In the genomic region with DNA sequence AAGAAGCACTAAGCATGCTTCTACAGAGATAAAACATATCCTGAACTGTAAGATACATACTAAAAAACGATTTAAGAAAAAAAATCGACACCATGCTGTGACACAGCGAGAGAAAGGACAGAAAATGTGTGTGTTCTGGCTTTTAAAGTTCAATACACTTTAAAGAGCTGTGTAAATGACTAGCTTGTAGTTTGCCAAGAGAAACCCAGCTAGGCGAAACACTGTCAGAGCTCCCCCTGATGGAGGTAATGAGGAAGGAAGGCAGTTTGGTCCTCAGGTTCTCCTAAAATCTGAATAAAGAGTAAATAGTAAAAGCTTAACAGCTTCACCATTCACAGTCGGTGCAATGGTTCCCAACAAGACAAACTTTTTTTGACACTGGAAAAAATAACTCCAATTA, we compare ENCODE assay signal across 8 mouse cellular contexts.
A peak's percentile ranks its signal among the peaks of the same experiment; 100 is the strongest.
DNase-seq lines count a peak whose midpoint lies in the region; ATAC-seq lines count a peak whose summit lies in the region.

No protein-coding gene starts in this region.

- H3K9ac ChIP-seq in embryonic facial prominence, embryonic 11.5 days (replicated peaks; ENCODE audit: low read length), result no peak overlapping the region
- no peak overlapping the region for H3K9ac ChIP-seq in kidney, embryonic 15.5 days
- H3K9ac ChIP-seq in limb, embryonic 11.5 days (ENCODE audit: low read length), result no peak overlapping the region

- no peak overlapping the region for H3K4me3 ChIP-seq in heart, embryonic 10.5 days
- no peak overlapping the region for H3K4me3 ChIP-seq in embryonic facial prominence, embryonic 11.5 days (ENCODE audit: low read depth, low read length)
- no peak overlapping the region for H3K4me3 ChIP-seq in kidney, embryonic 15.5 days (replicated peaks)
- no peak overlapping the region for H3K4me3 ChIP-seq in limb, embryonic 11.5 days (ENCODE audit: low read depth, low read length)

- no peak overlapping the region for H3K4me2 ChIP-seq in embryonic facial prominence, embryonic 11.5 days (ENCODE audit: low read depth, low read length)
- 0 out of 2 replicates have a peak overlapping the region, but pooled peaks have one; percentile 7 for H3K4me2 ChIP-seq in kidney, embryonic 15.5 days
- no peak overlapping the region for H3K4me2 ChIP-seq in limb, embryonic 11.5 days (ENCODE audit: low read depth, severe bottlenecking)

- no peaks in the 10 kb centered on the region for H3K27me3 ChIP-seq in heart, embryonic 10.5 days (ENCODE audit: insufficient read depth, poor library complexity, severe bottlenecking)
- no peaks in the 10 kb centered on the region for H3K27me3 ChIP-seq in embryonic facial prominence, embryonic 11.5 days (ENCODE audit: control insufficient read depth, insufficient read depth, low read length)
- no peaks in the 10 kb centered on the region for H3K27me3 ChIP-seq in kidney, embryonic 15.5 days
- H3K27me3 ChIP-seq in limb, embryonic 11.5 days (ENCODE audit: control insufficient read depth, insufficient read depth, low read length), result no peaks in the 10 kb centered on the region

- ATAC-seq in embryonic facial prominence, embryonic 11.5 days (replicated peaks; ENCODE audit: insufficient number of reproducible peaks, low FRiP score, low TSS enrichment, low read depth), result no peak
- ATAC-seq in kidney, embryonic 15.5 days (replicated peaks; ENCODE audit: low FRiP score), result no peak
- no peak for ATAC-seq in limb, embryonic 11.5 days (ENCODE audit: insufficient number of reproducible peaks, low FRiP score, low TSS enrichment, low read depth)
- no peak for ATAC-seq in monocyte, adult 5-6 weeks (replicated peaks; ENCODE audit: insufficient number of reproducible peaks, low FRiP score, low TSS enrichment, poor library complexity, severe bottlenecking)
- no peak for ATAC-seq in megakaryocyte progenitor cell, adult 5-6 weeks (replicated peaks; ENCODE audit: poor library complexity)

- H3K4me1 ChIP-seq in heart, embryonic 10.5 days, result no peaks in the 10 kb centered on the region
- H3K4me1 ChIP-seq in embryonic facial prominence, embryonic 11.5 days (ENCODE audit: control insufficient read depth, insufficient read depth, low read length), result no peaks in the 10 kb centered on the region
- H3K4me1 ChIP-seq in kidney, embryonic 15.5 days, result no peaks in the 10 kb centered on the region
- no peaks in the 10 kb centered on the region for H3K4me1 ChIP-seq in limb, embryonic 11.5 days (ENCODE audit: control insufficient read depth, insufficient read depth, low read length)

- no peak overlapping the region for H3K27ac ChIP-seq in heart, embryonic 10.5 days
- no peak overlapping the region for H3K27ac ChIP-seq in embryonic facial prominence, embryonic 11.5 days (replicated peaks; ENCODE audit: low read depth, low read length)
- no peak overlapping the region for H3K27ac ChIP-seq in kidney, embryonic 15.5 days
- no peak overlapping the region for H3K27ac ChIP-seq in limb, embryonic 11.5 days (replicated peaks; ENCODE audit: low read depth, low read length)

- 12% methylated on average over 5 of the region's 5 CpGs for WGBS in heart, embryonic 10.5 days
- 9% methylated on average over 5 of the region's 5 CpGs for WGBS in embryonic facial prominence, embryonic 11.5 days
- WGBS in kidney, embryonic 15.5 days, result 11% methylated on average over 5 of the region's 5 CpGs
- WGBS in limb, embryonic 11.5 days, result 8% methylated on average over 5 of the region's 5 CpGs

- peak; percentile 12 for DNase-seq in heart, adult 8-10 months (ENCODE audit: low spot score)
- DNase-seq in heart, embryonic 10.5 days (ENCODE audit: low spot score), result no peak
- peak; percentile 31 for DNase-seq in R1 (ENCODE audit: low read depth, low spot score)
- DNase-seq in embryonic facial prominence, embryonic 11.5 days (ENCODE audit: low spot score), result peak; percentile 57
- peak; percentile 59 for DNase-seq in limb, embryonic 11.5 days (ENCODE audit: low spot score)

- no peaks in the 10 kb centered on the region for H3K36me3 ChIP-seq in heart, embryonic 10.5 days
- H3K36me3 ChIP-seq in embryonic facial prominence, embryonic 11.5 days (replicated peaks; ENCODE audit: control insufficient read depth, insufficient read depth, low read depth, low read length), result no peaks in the 10 kb centered on the region
- H3K36me3 ChIP-seq in kidney, embryonic 15.5 days, result no peaks in the 10 kb centered on the region
- no peaks in the 10 kb centered on the region for H3K36me3 ChIP-seq in limb, embryonic 11.5 days (ENCODE audit: control insufficient read depth, insufficient read depth, low read length)

- H3K9me3 ChIP-seq in heart, embryonic 10.5 days, result no peaks in the 10 kb centered on the region
- no peaks in the 10 kb centered on the region for H3K9me3 ChIP-seq in embryonic facial prominence, embryonic 11.5 days (replicated peaks; ENCODE audit: control insufficient read depth, low read length)
- no peaks in the 10 kb centered on the region for H3K9me3 ChIP-seq in kidney, embryonic 15.5 days (replicated peaks)
- no peaks in the 10 kb centered on the region for H3K9me3 ChIP-seq in limb, embryonic 11.5 days (ENCODE audit: control insufficient read depth, low read length)
